Mouse (Mus musculus) stomach, postnatal 0 days (tissue): ENCODE measurements around the gene Cirbp. TPM values are rescaled to one million over a fixed set of nuclear protein-coding genes. Genes with fewer than 3 reads are reported as not detected.

Source experiments
- ATAC-seq: fragments of 200-750 bp; cut with Nextera tagmentation; 2 replicates; pipeline ENCODE4 v1.8.0; 2017; ENCODE audit not compliant: low FRiP score, low TSS enrichment
- DNase-seq: peaks from one replicate; pipeline ENCODE4 v3.0.0-alpha.2; 2016; ENCODE audit warnings: low spot score
- H3K27ac ChIP-seq: fragments of 300-500 bp; sonication (generic); replicated peaks from 2 replicates; pipeline ENCODE4 v1.5.1; 2014; ENCODE audit warnings: mild to moderate bottlenecking, control low read depth
- H3K27me3 ChIP-seq: fragments of 300-500 bp; sonication (generic); 2 replicates; pipeline ENCODE4 v1.6.1; 2014; ENCODE audit warnings: low read length; ENCODE audit not compliant: control insufficient read depth, insufficient read depth
- H3K36me3 ChIP-seq: fragments of 300-500 bp; sonication (generic); 2 replicates; pipeline ENCODE4 v1.6.1; 2014; ENCODE audit warnings: low read length, mixed read lengths; ENCODE audit not compliant: control insufficient read depth, insufficient read depth
- H3K4me1 ChIP-seq: fragments of 300-500 bp; sonication (generic); replicated peaks from 2 replicates; pipeline ENCODE4 v1.6.1; 2014; ENCODE audit warnings: antibody characterized with exemption; ENCODE audit not compliant: control insufficient read depth, insufficient read depth
- H3K4me2 ChIP-seq: fragments of 300-500 bp; sonication (generic); replicated peaks from 2 replicates; pipeline ENCODE4 v1.6.1; 2014; ENCODE audit warnings: low read depth, mild to moderate bottlenecking, control low read depth, moderate library complexity
- H3K4me3 ChIP-seq: fragments of 300-500 bp; sonication (generic); 2 replicates; pipeline ENCODE4 v1.5.1; 2014; ENCODE audit warnings: low read depth, low read length, control low read depth
- H3K9ac ChIP-seq: fragments of 300-500 bp; sonication (generic); 2 replicates; pipeline ENCODE4 v1.6.1; 2014; ENCODE audit warnings: mild to moderate bottlenecking, low read length, control low read depth, mixed read lengths
- H3K9me3 ChIP-seq: fragments of 300-500 bp; sonication (generic); 2 replicates; pipeline ENCODE4 v1.6.1; 2016; ENCODE audit warnings: low read length; ENCODE audit not compliant: control insufficient read depth
- CTCF ChIP-seq: IDR thresholded peaks from 2 replicates; pipeline ENCODE4 v1.5.1; 2016; ENCODE audit warnings: antibody characterized with exemption, low read depth, mild to moderate bottlenecking, moderate library complexity
- EP300 ChIP-seq: optimal IDR thresholded peaks from 2 replicates; pipeline ENCODE3; 2016; ENCODE audit warnings: antibody characterized with exemption
- WGBS: fragments of 180-500 bp; shearing (Covaris S2); extraction: QIAGEN DNeasy Blood & Tissue Kit; methylation state at CpG from one replicate; pipeline ENCODE4 v1.1.7; 2014; 5-methylcytosine and 5-hydroxymethylcytosine counted together
- polyA plus RNA-seq: library from polyadenylated mRNA; unstranded; fragments of >200 nt; fragmentation: Nextera tagmentation; extraction: Ambion mirVana; gene quantifications from 2 replicates; pipeline ENCODE4 v1.2.1, GENCODE M21; 2015

Cirbp gene
- polyA plus RNA-seq, 1 experiment from 2014 or later: 237 TPM

- H3K27me3 ChIP-seq: no peaks in the 10 kb centered on the region
- peak; percentile 27 for DNase-seq
- ATAC-seq: no peak
- no peak overlapping the region for H3K4me2 ChIP-seq
- no peaks in the 10 kb centered on the region for H3K4me1 ChIP-seq
- peaks cover 45% of the 10 kb centered on the region for H3K36me3 ChIP-seq
- no peak overlapping the region for H3K9ac ChIP-seq
- H3K9me3 ChIP-seq: no peaks in the 10 kb centered on the region
- TF ChIP-seq EP300 (no peak), CTCF (peak; percentile 5; the same call in 1 of the 2 replicates)
- no peak overlapping the region for H3K4me3 ChIP-seq
- H3K27ac ChIP-seq: no peak overlapping the region
- 40% methylated on average over 55 of the region's 55 CpGs for WGBS
These were observed 34.4 kb upstream of the Cirbp start for GRCm38 (mm10) chr10:80131316-80131951.

GRCm38 (mm10) chr10:80131952-80132350, 33.8 kb upstream of the Cirbp start:
- H3K4me3 ChIP-seq: no peak overlapping the region
- no peaks in the 10 kb centered on the region for H3K4me1 ChIP-seq
- H3K27me3 ChIP-seq: no peaks in the 10 kb centered on the region
- H3K27ac ChIP-seq: no peak overlapping the region
- no peak overlapping the region for H3K4me2 ChIP-seq
- H3K9ac ChIP-seq: no peak overlapping the region
- 68% methylated on average over 27 of the region's 27 CpGs for WGBS
- no peak for TF ChIP-seq CTCF
- no peak for TF ChIP-seq EP300
- H3K9me3 ChIP-seq: no peaks in the 10 kb centered on the region
- ATAC-seq: no peak
- H3K36me3 ChIP-seq: peaks cover 45% of the 10 kb centered on the region
- no peak for DNase-seq

- no peak overlapping the region for H3K4me2 ChIP-seq
- H3K4me3 ChIP-seq: no peak overlapping the region
- peaks cover 32% of the 10 kb centered on the region for H3K36me3 ChIP-seq
- peak; percentile 30 for DNase-seq
- TF ChIP-seq EP300: no peak
- peak; percentile 40 for TF ChIP-seq CTCF
- no peak overlapping the region for H3K9ac ChIP-seq
- no peak overlapping the region for H3K27ac ChIP-seq
- ATAC-seq: no peak
- H3K27me3 ChIP-seq: no peaks in the 10 kb centered on the region
- H3K9me3 ChIP-seq: no peaks in the 10 kb centered on the region
- 64% methylated on average over 8 of the region's 8 CpGs for WGBS
- H3K4me1 ChIP-seq: no peaks in the 10 kb centered on the region
These were observed 32.4 kb upstream of the Cirbp start for GRCm38 (mm10) chr10:80133226-80133849.

GRCm38 (mm10) chr10:80134421-80134820, 31.4 kb upstream of the Cirbp start:
- H3K4me3 ChIP-seq: no peak overlapping the region
- DNase-seq (peak; percentile 22), ATAC-seq (no peak)
- H3K4me1 ChIP-seq: no peaks in the 10 kb centered on the region
- H3K9ac ChIP-seq: no peak overlapping the region
- no peaks in the 10 kb centered on the region for H3K9me3 ChIP-seq
- no peak overlapping the region for H3K27ac ChIP-seq
- no peak overlapping the region for H3K4me2 ChIP-seq
- H3K36me3 ChIP-seq: peaks cover 22% of the 10 kb centered on the region
- TF ChIP-seq EP300: no peak
- WGBS: 84% methylated on average over 9 of the region's 9 CpGs
- H3K27me3 ChIP-seq: no peaks in the 10 kb centered on the region

GRCm38 (mm10) chr10:80135161-80135560, 30.6 kb upstream of the Cirbp start:
- Histone ChIP-seq H3K4me3 (no peak overlapping the region), H3K9ac (no peak overlapping the region), H3K4me2 (no peak overlapping the region), H3K27ac (no peak overlapping the region), H3K9me3 (no peaks in the 10 kb centered on the region), H3K27me3 (no peaks in the 10 kb centered on the region), H3K36me3 (peaks cover 15% of the 10 kb centered on the region), H3K4me1 (no peaks in the 10 kb centered on the region)
- TF ChIP-seq EP300: no peak
- TF ChIP-seq CTCF: no peak
- whole genome bisulfite sequencing: 70% methylated on average over 10 of the region's 10 CpGs
- no peak for ATAC-seq
- DNase-seq: no peak

- no peak for ATAC-seq
- no peak overlapping the region for H3K4me2 ChIP-seq
- H3K4me3 ChIP-seq: no peak overlapping the region
- H3K4me1 ChIP-seq: no peaks in the 10 kb centered on the region
- TF ChIP-seq CTCF (no peak), EP300 (no peak)
- no peak overlapping the region for H3K27ac ChIP-seq
- WGBS: 83% methylated on average over 1 of the region's 1 CpGs
- H3K9ac ChIP-seq: no peak overlapping the region
- DNase-seq: no peak
- peaks cover 14% of the 10 kb centered on the region; the same call in 1 of the 2 replicates for H3K36me3 ChIP-seq
- no peaks in the 10 kb centered on the region for H3K9me3 ChIP-seq
- no peaks in the 10 kb centered on the region for H3K27me3 ChIP-seq
These were observed 30.1 kb upstream of the Cirbp start for GRCm38 (mm10) chr10:80135641-80136040.
